Mouse (Mus musculus) midbrain, postnatal 0 days (tissue): Measurements from ENCODE around the gene 1300017J02Rik. TPM values are rescaled to one million over a fixed set of nuclear protein-coding genes. Genes with fewer than 3 reads are reported as not detected.

ENCODE experiments used
- ATAC-seq: fragments of 200-750 bp; cut with Nextera tagmentation; 2 replicates; pipeline ENCODE4 v1.8.0; 2017; ENCODE audit warnings: moderate number of reproducible peaks, mild to moderate bottlenecking, moderate TSS enrichment, moderate library complexity; ENCODE audit not compliant: low FRiP score
- DNase-seq: peaks from one replicate; pipeline ENCODE4 v3.0.0-alpha.2; 2015; ENCODE audit warnings: low spot score
- H3K27ac ChIP-seq: fragments of 300-500 bp; sonication (generic); 2 replicates; pipeline ENCODE4 v1.5.1; 2014; ENCODE audit warnings: low read depth, mild to moderate bottlenecking, low read length, mixed read lengths
- H3K27me3 ChIP-seq: fragments of 300-500 bp; sonication (generic); 2 replicates; pipeline ENCODE4 v1.6.1; 2014; ENCODE audit warnings: low read length, control low read depth, mixed read lengths; ENCODE audit not compliant: insufficient read depth
- H3K36me3 ChIP-seq: fragments of 300-500 bp; sonication (generic); 2 replicates; pipeline ENCODE4 v1.6.1; 2014; ENCODE audit warnings: low read length, control low read depth, mixed read lengths; ENCODE audit not compliant: insufficient read depth
- H3K4me1 ChIP-seq: fragments of 300-500 bp; sonication (generic); 2 replicates; pipeline ENCODE4 v1.6.1; 2014; ENCODE audit warnings: mild to moderate bottlenecking, control low read depth, antibody characterized with exemption, low read length, mixed read lengths; ENCODE audit not compliant: insufficient read depth
- H3K4me2 ChIP-seq: fragments of 300-500 bp; sonication (generic); 2 replicates; pipeline ENCODE4 v1.6.1; 2014; ENCODE audit warnings: low read depth, mild to moderate bottlenecking, low read length, mixed read lengths; ENCODE audit not compliant: poor library complexity, severe bottlenecking
- H3K4me3 ChIP-seq: fragments of 300-500 bp; sonication (generic); 2 replicates; pipeline ENCODE4 v1.5.1; 2014; ENCODE audit warnings: low read depth, mild to moderate bottlenecking, low read length, moderate library complexity
- H3K9ac ChIP-seq: fragments of 300-500 bp; sonication (generic); replicated peaks from 2 replicates; pipeline ENCODE4 v1.6.1; 2014; ENCODE audit warnings: mild to moderate bottlenecking, low read length, moderate library complexity, mixed read lengths; ENCODE audit not compliant: poor library complexity, severe bottlenecking
- H3K9me3 ChIP-seq: fragments of 300-500 bp; sonication (generic); 2 replicates; pipeline ENCODE4 v1.6.1; 2016; ENCODE audit warnings: low read length, control low read depth
- CTCF ChIP-seq: IDR thresholded peaks from 2 replicates; pipeline ENCODE4 v1.5.1; 2016; ENCODE audit warnings: antibody characterized with exemption, mild to moderate bottlenecking
- WGBS: fragments of 180-500 bp; shearing (Covaris S2); extraction: QIAGEN DNeasy Blood & Tissue Kit; methylation state at CpG from one replicate; pipeline ENCODE4 v1.1.7; 2014; 5-methylcytosine and 5-hydroxymethylcytosine counted together
- polyA plus RNA-seq: library from polyadenylated mRNA; unstranded; fragments of >200 nt; fragmentation: Nextera tagmentation; extraction: Ambion mirVana; gene quantifications from 2 replicates; pipeline ENCODE4 v1.2.1, GENCODE M21; 2015
- total RNA-seq: library from RNA; depleted of rRNA; stranded (reverse); fragments of >200 nt; gene quantifications from 2 replicates; pipeline ENCODE4 v1.2.3, GENCODE M21; 2014

The 1300017J02Rik gene
- total and polyA plus RNA-seq, 2 experiments from 2014 or later: 0.27 to 0.56 TPM

DNA sequence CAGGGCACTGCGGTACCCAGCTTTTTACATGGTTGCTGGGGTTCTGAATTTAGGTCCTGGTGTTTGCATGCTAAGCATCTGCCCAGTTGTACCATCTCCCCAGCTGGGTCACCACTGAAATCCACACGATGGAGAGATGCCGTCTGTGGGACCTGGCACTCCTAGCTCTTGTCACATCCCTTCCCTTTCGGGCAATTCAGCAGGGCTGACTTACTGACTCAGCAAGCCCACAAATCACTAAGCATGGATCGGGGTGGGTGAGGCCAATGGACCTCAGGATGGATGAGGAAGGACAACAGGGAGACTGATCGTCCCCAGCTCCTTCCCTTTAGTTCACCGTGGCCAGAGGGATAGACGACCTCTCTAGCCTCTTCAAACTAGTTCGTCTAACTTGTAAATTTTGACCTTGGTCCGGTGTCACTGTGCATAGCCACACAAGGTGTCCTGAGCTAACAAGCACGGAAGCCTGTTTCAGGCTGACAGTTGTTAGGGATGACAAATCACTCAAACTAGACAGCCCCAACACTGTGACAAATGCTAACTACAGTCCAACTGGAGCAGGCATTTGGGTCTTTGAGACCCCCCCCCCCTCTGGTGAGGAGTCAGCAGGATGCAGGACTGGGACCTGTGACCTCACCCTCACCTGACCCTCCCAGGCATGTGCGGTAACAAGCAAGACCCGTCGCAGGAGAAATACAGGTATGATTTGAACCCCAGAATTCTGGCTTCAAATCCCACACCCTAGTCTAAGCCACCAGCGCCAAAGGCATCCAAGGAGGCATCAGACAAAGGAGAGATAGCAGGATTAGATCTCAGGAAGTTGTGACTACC is 75.6 kb downstream of the 1300017J02Rik start:
- Histone ChIP-seq H3K4me3 (no peak overlapping the region), H3K27me3 (no peaks in the 10 kb centered on the region), H3K9me3 (no peaks in the 10 kb centered on the region), H3K27ac (no peak overlapping the region), H3K36me3 (no peaks in the 10 kb centered on the region), H3K4me2 (no peak overlapping the region), H3K4me1 (no peaks in the 10 kb centered on the region), H3K9ac (no peak overlapping the region)
- TF ChIP-seq CTCF: no peak
- 87% methylated on average over 15 of the region's 15 CpGs for WGBS
- DNase-seq (no peak), ATAC-seq (no peak)

GRCm38 (mm10) chr9:103228370-103229003 is 76.4 kb downstream of the 1300017J02Rik start:
- H3K9ac ChIP-seq: no peak overlapping the region
- 84% methylated on average over 13 of the region's 13 CpGs for WGBS
- no peak for ATAC-seq
- no peaks in the 10 kb centered on the region for H3K9me3 ChIP-seq
- no peak for DNase-seq
- no peak overlapping the region for H3K4me2 ChIP-seq
- H3K27me3 ChIP-seq: no peaks in the 10 kb centered on the region
- H3K36me3 ChIP-seq: no peaks in the 10 kb centered on the region
- H3K4me3 ChIP-seq: no peak overlapping the region
- TF ChIP-seq CTCF: no peak
- no peaks in the 10 kb centered on the region for H3K4me1 ChIP-seq
- H3K27ac ChIP-seq: no peak overlapping the region

DNA sequence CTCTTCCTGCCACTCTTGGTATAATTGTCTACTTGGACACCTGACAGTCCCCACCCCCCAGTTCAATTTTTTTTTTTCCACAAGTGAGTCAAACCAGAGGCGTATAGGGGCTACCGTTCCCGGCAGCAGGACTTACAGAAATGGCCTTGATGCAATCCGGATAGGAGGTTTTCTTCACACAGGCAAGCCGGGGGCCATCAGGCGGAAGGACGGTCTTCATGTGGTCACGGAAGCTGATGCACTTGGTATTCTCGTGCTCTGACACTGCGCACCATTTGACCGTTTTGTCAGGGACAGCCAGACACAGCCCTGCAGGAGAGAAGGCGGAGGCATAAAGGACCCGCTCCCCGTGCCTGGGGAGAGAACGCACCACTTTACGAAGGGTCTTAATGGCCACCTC is 77.1 kb downstream of the 1300017J02Rik start:
- Histone ChIP-seq H3K9ac (no peak overlapping the region), H3K9me3 (no peaks in the 10 kb centered on the region), H3K27ac (no peak overlapping the region), H3K4me3 (no peak overlapping the region), H3K4me2 (no peak overlapping the region), H3K36me3 (no peaks in the 10 kb centered on the region), H3K4me1 (no peaks in the 10 kb centered on the region), H3K27me3 (no peaks in the 10 kb centered on the region)
- TF ChIP-seq CTCF: no peak
- 95% methylated on average over 16 of the region's 16 CpGs for WGBS
- DNase-seq (no peak), ATAC-seq (no peak)

DNA sequence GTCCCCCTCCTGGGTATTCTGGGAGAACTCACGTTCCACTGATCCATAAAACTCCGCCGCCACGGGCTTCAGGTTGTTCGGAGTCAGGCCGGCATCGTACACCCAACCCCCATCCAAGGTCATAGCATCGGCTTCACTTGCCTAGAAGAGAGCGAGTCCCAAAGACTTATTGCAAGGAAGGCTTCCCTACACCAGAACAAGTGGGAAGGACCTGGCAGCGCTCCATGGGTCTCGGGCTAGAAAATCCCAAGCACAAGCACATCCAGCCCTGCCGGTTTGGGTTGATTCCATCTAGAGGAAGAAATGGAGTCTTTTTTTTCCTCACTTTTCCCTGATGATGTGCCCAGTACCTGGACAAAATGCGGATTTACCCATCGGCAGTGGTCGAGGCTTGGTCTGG is 78.1 kb downstream of the 1300017J02Rik start:
- 88% methylated on average over 15 of the region's 15 CpGs for WGBS
- TF ChIP-seq CTCF: no peak
- no peaks in the 10 kb centered on the region for H3K27me3 ChIP-seq
- DNase-seq (no peak), ATAC-seq (no peak)
- no peak overlapping the region for H3K27ac ChIP-seq
- no peak overlapping the region for H3K9ac ChIP-seq
- no peaks in the 10 kb centered on the region for H3K9me3 ChIP-seq
- H3K4me2 ChIP-seq: no peak overlapping the region
- H3K36me3 ChIP-seq: no peaks in the 10 kb centered on the region
- H3K4me1 ChIP-seq: no peaks in the 10 kb centered on the region
- no peak overlapping the region for H3K4me3 ChIP-seq

DNA sequence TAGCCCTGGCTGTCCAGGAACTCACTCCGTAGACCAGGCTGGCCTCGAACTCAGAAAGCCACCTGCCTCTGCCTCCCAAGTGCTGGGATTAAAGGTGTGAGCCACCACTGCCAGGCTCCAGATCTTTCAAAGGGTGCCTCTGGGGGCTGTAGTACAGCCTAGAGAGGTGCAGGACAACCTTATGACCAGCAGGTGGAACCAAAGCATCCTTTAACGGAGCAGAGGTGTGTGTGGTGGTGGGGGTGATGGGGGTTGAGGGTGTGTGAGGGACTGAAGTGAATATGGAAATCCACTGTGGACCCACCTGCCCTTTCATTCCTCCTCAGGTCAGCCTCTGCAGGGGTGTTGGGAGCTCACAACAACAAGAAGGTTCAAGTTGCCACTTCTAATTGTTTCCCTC is 79.4 kb downstream of the 1300017J02Rik start:
- no peaks in the 10 kb centered on the region for H3K36me3 ChIP-seq
- peak; percentile 68 for TF ChIP-seq CTCF
- H3K4me1 ChIP-seq: no peaks in the 10 kb centered on the region
- ATAC-seq (0 out of 2 replicates have a peak, but pooled peaks have one; percentile 52), DNase-seq (peak; percentile 28)
- H3K27me3 ChIP-seq: no peaks in the 10 kb centered on the region
- no peak overlapping the region for H3K4me2 ChIP-seq
- 64% methylated on average over 3 of the region's 3 CpGs for WGBS
- H3K9ac ChIP-seq: no peak overlapping the region
- no peak overlapping the region for H3K4me3 ChIP-seq
- no peaks in the 10 kb centered on the region for H3K9me3 ChIP-seq
- H3K27ac ChIP-seq: no peak overlapping the region

DNA sequence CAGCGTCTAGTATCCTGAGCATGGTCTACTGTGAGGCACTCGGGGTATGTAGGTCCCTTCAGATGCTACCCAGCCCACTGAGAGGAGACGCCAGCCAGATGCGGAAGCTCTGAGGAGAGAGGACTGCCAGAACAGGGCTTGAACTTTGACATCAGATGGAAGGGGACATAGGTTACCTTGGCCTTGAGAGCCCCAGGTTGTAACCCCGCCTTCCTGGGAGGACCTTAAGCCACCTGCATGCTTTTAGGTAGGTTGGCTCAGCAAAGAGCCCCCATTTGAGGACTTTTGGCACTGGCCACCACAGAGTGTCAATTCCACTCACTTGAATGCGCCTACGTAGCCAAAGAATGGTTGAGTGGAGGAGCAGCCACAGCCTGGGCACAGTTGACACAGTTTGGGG is 80.2 kb downstream of the 1300017J02Rik start:
- ATAC-seq: no peak
- no peaks in the 10 kb centered on the region for H3K36me3 ChIP-seq

More for the DNA sequence above, 80.2 kb downstream of the 1300017J02Rik start:
- Histone ChIP-seq H3K27ac (no peak overlapping the region), H3K4me2 (no peak overlapping the region), H3K4me3 (no peak overlapping the region), H3K9ac (no peak overlapping the region), H3K4me1 (no peaks in the 10 kb centered on the region), H3K27me3 (no peaks in the 10 kb centered on the region), H3K9me3 (no peaks in the 10 kb centered on the region)
- DNase-seq: no peak
- WGBS: 94% methylated on average over 7 of the region's 7 CpGs
- no peak for TF ChIP-seq CTCF
